30 mouse cellular contexts compared by ENCODE assay signal in the genomic region with DNA sequence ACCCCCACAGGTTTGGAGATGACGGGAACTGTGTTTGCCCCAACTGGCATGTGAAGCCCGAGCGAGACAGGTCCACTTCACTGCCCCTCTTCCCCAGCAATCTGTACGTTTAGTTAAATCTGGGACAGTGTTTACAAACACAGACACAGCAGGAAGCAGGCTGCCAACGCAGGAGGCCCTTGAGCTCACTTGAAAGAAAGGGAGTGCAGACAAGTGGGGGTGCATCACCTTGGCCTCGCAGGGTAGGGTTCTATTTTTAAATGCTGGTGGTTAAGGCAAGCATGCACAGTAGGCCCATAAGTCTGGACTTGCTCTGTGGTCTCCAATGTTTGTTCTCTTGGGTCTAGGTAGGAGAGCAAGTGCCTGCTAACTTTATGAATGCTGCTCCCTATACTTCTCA.
DNase-seq lines count a peak whose midpoint lies in the region; ATAC-seq and TF ChIP-seq lines count a peak whose summit lies in the region.
"Had no signal": no experiment of that assay in that cellular context is flagged by ENCODE, and none has a peak within 500 bp of the region (broad histone marks: within the 10 kb centered on the region; RNA-seq: fewer than 3 reads in every experiment).

No protein-coding gene starts in this region.

- H3K4me1 ChIP-seq in limb, embryonic 10.5 days = peaks cover 20% of the 10 kb centered on the region
- 0 out of 2 replicates have a peak, but pooled peaks cover 4% of the 10 kb centered on the region for H3K4me1 ChIP-seq in forebrain, postnatal 0 days (ENCODE audit: insufficient read depth)
- H3K4me1 ChIP-seq: limb, embryonic 15.5 days; stomach, embryonic 15.5 days had no signal

- WGBS in limb, embryonic 10.5 days = 56% methylated on average over 6 of the region's 6 CpGs
- 62% methylated on average over 6 of the region's 6 CpGs for WGBS in forebrain, postnatal 0 days

- H3K27ac ChIP-seq in limb, embryonic 10.5 days = 0 out of 2 replicates have a peak overlapping the region, but pooled peaks have one; percentile 10
- H3K27ac ChIP-seq in forebrain, postnatal 0 days (ENCODE audit: low read depth, low read length) = no peak overlapping the region
- H3K27ac ChIP-seq: forebrain, embryonic 13.5 days; gastrocnemius, adult 2 months; heart, adult 2 months; heart, embryonic 13.5 days; hindbrain, embryonic 14.5 days; limb, embryonic 15.5 days; liver, embryonic 14.5 days; midbrain, embryonic 15.5 days; neural tube, embryonic 13.5 days; stomach, embryonic 15.5 days had no signal

- peak; percentile 15 for DNase-seq in urinary bladder, postnatal 25 days (ENCODE audit: low spot score)
- DNase-seq in urinary bladder, postnatal 4 days (ENCODE audit: low spot score in 2 of 2) = no peak
- no peak for DNase-seq in limb, embryonic 10.5 days (ENCODE audit: low spot score)
- peak; percentile 16 to 35 for DNase-seq in thymus, postnatal 10 days (ENCODE audit: low spot score in 2 of 2)
- peak; percentile 35 to 50 for DNase-seq in urinary bladder, postnatal 36 days (ENCODE audit: low spot score in 2 of 2)
- no peak for DNase-seq in forebrain, postnatal 0 days
- no peak for DNase-seq in gastrocnemius, postnatal 4 days (ENCODE audit: low spot score in 2 of 2)
- DNase-seq in heart, adult 8-10 months (ENCODE audit: low spot score) = no peak
- DNase-seq: adrenal gland, postnatal 10 days; cerebellum, adult 8-10 months; cerebellum, postnatal 36 days; gastrocnemius, adult 2 months; gastrocnemius, postnatal 36 days; heart, adult 2 months; heart, postnatal 10 days; kidney, adult 2 months; kidney, postnatal 4 days; left cerebral cortex, postnatal 4 days; lung, adult 2 months; lung, postnatal 14 days had no signal

- no peak overlapping the region for H3K4me3 ChIP-seq in limb, embryonic 10.5 days
- H3K4me3 ChIP-seq in forebrain, postnatal 0 days (ENCODE audit: low read depth, low read length) = no peak overlapping the region
- H3K4me3 ChIP-seq: forebrain, embryonic 13.5 days; gastrocnemius, adult 2 months; heart, adult 2 months; heart, embryonic 13.5 days; limb, embryonic 15.5 days; midbrain, embryonic 10.5 days; midbrain, embryonic 15.5 days; neural tube, embryonic 13.5 days; stomach, embryonic 15.5 days had no signal

- TF ChIP-seq CTCF in forebrain, postnatal 0 days (IDR thresholded peaks at IDR 0.05; ENCODE audit: low read depth) = no peak

- H3K9me3 ChIP-seq in limb, embryonic 10.5 days (replicated peaks) = no peaks in the 10 kb centered on the region
- H3K9me3 ChIP-seq in forebrain, postnatal 0 days (ENCODE audit: low read length) = no peaks in the 10 kb centered on the region
- H3K9me3 ChIP-seq: forebrain, embryonic 13.5 days; G1E; heart, embryonic 13.5 days; limb, embryonic 15.5 days; midbrain, embryonic 10.5 days; midbrain, embryonic 15.5 days; neural tube, embryonic 13.5 days; stomach, embryonic 15.5 days had no signal

- no peak for ATAC-seq in forebrain, postnatal 0 days
- ATAC-seq: forebrain, embryonic 13.5 days; midbrain, embryonic 15.5 days had no signal

- H3K27me3 ChIP-seq in limb, embryonic 10.5 days (ENCODE audit: low read depth, poor library complexity, severe bottlenecking) = 0 out of 2 replicates have a peak, but pooled peaks cover 3% of the 10 kb centered on the region
- no peaks in the 10 kb centered on the region for H3K27me3 ChIP-seq in forebrain, postnatal 0 days (ENCODE audit: insufficient read depth, low read length)
- H3K27me3 ChIP-seq: forebrain, embryonic 13.5 days; heart, embryonic 13.5 days; limb, embryonic 15.5 days; midbrain, embryonic 15.5 days; neural tube, embryonic 13.5 days had no signal

- no peak overlapping the region for H3K4me2 ChIP-seq in forebrain, postnatal 0 days (ENCODE audit: low read depth)
- H3K4me2 ChIP-seq: forebrain, embryonic 13.5 days; heart, embryonic 13.5 days; hindbrain, embryonic 14.5 days; limb, embryonic 15.5 days; midbrain, embryonic 15.5 days; neural tube, embryonic 13.5 days; stomach, embryonic 15.5 days had no signal

- 0 out of 2 replicates have a peak, but pooled peaks cover 3% of the 10 kb centered on the region for H3K36me3 ChIP-seq in limb, embryonic 10.5 days
- no peaks in the 10 kb centered on the region for H3K36me3 ChIP-seq in forebrain, postnatal 0 days (ENCODE audit: insufficient read depth)
- H3K36me3 ChIP-seq: heart, embryonic 13.5 days; limb, embryonic 15.5 days; midbrain, embryonic 10.5 days; midbrain, embryonic 15.5 days; neural tube, embryonic 13.5 days; stomach, embryonic 15.5 days had no signal

- H3K9ac ChIP-seq in forebrain, postnatal 0 days = no peak overlapping the region
- H3K9ac ChIP-seq: forebrain, embryonic 13.5 days; heart, embryonic 13.5 days; hindbrain, embryonic 14.5 days; limb, embryonic 15.5 days; liver, embryonic 14.5 days; midbrain, embryonic 15.5 days; neural tube, embryonic 13.5 days; stomach, embryonic 15.5 days had no signal

Comparison
In these comparisons a context has a peak if more than half of its experiments do, and no peak if none do; other contexts are left out.
1. DNase-seq: peak in urinary bladder, postnatal 25 days (single experiment), thymus, postnatal 10 days (2 of 2) and urinary bladder, postnatal 36 days (2 of 2); none in urinary bladder, postnatal 4 days (0 of 2), limb, embryonic 10.5 days (single experiment), forebrain, postnatal 0 days (single experiment), gastrocnemius, postnatal 4 days (0 of 2) and heart, adult 8-10 months (single experiment).